Mouse (Mus musculus): ENCODE results near the gene Olfr1475. TPM values are rescaled to one million over a fixed set of nuclear protein-coding genes. Genes with fewer than 3 reads are reported as not detected.

Olfr1475 gene
- not detected in 2 replicates for polyA plus RNA-seq (2021; fragmentation: Nextera tagmentation)
- long read RNA-seq, experiment 1 = 0 reads
- long read RNA-seq, experiment 2 = 0 reads

GRCm38 (mm10) chr19:13480096-13480495 is at the start of gene Olfr1475:
Gene Olfr1475 (minus strand): TSS chr19:13480196.

DNA sequence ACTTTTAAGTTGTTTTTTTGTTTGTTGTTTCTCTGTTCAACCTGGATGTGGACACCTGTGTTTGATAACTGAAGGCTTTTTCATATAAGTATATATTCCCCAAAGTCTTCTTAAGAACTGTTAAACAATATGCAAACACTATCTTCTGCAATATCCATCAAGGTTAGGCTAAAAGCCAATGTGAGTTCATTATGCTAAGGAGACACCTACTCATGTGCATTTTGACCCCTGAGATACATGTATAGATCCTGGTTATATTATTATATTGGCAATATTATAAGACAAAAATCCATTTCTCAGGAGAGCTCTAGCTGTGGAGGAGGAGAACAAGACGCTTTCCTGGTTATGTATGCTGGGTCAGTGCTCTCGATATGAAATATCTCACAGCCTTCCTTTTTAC is 47.6 kb upstream of the Olfr1475 start, which contains the start of gene Olfr1480:
Gene Olfr1480 (plus strand): TSS at position 301 of the 400 bp plus-strand sequence.

GRCm38 (mm10) chr19:13500246-13500645 is 20.2 kb upstream of the Olfr1475 start, which contains the start of gene Olfr1477:
Gene Olfr1477 (plus strand): TSS chr19:13500546.

GRCm38 (mm10) chr19:13469265-13469664 is 10.7 kb downstream of the Olfr1475 start, which contains the start of gene Olfr1474:
Gene Olfr1474 (plus strand): TSS chr19:13469565.

GRCm38 (mm10) chr19:13455986-13456385 is 24.0 kb downstream of the Olfr1475 start, which contains the start of gene Olfr1472:
Gene Olfr1472 (minus strand): TSS chr19:13456086.

GRCm38 (mm10) chr19:13443109-13443508 is 36.9 kb downstream of the Olfr1475 start, which contains the start of gene Olfr1471:
Gene Olfr1471 (plus strand): TSS chr19:13443409.

Other genes starting within 250 kb of the Olfr1475 start
- not detected in 2 replicates for gene Olfr1463, start 248.9 kb downstream of the Olfr1475 start, polyA plus RNA-seq (2021; fragmentation: Nextera tagmentation)
- gene Olfr1465, start 164.7 kb downstream of the Olfr1475 start, polyA plus RNA-seq (2021; fragmentation: Nextera tagmentation) = not detected in 2 replicates
- gene Olfr1466, start 141.3 kb downstream of the Olfr1475 start, polyA plus RNA-seq (2021; fragmentation: Nextera tagmentation) = not detected in 2 replicates
- not detected in 2 replicates for gene Olfr1467, start 118.0 kb downstream of the Olfr1475 start, polyA plus RNA-seq (2021; fragmentation: Nextera tagmentation)
- not detected in 2 replicates for gene Olfr1469, start 72.3 kb downstream of the Olfr1475 start, polyA plus RNA-seq (2021; fragmentation: Nextera tagmentation)
- not detected in 2 replicates for gene Olfr1471, start 36.8 kb downstream of the Olfr1475 start, polyA plus RNA-seq (2021; fragmentation: Nextera tagmentation)
- not detected in 2 replicates for gene Olfr1472, start 24.1 kb downstream of the Olfr1475 start, polyA plus RNA-seq (2021; fragmentation: Nextera tagmentation)
- gene Olfr1474, start 10.6 kb downstream of the Olfr1475 start, polyA plus RNA-seq (2021; fragmentation: Nextera tagmentation) = not detected in 2 replicates
- not detected in 2 replicates for gene Olfr1477, start 20.4 kb upstream of the Olfr1475 start, polyA plus RNA-seq (2021; fragmentation: Nextera tagmentation)
- not detected in 2 replicates for gene Olfr1480, start 47.7 kb upstream of the Olfr1475 start, polyA plus RNA-seq (2021; fragmentation: Nextera tagmentation)
- not detected in 2 replicates for gene Olfr1484, start 103.3 kb upstream of the Olfr1475 start, polyA plus RNA-seq (2021; fragmentation: Nextera tagmentation)
- not detected in 2 replicates for gene Olfr1487, start 137.2 kb upstream of the Olfr1475 start, polyA plus RNA-seq (2021; fragmentation: Nextera tagmentation)
- not detected in 2 replicates for gene Olfr1489, start 151.4 kb upstream of the Olfr1475 start, polyA plus RNA-seq (2021; fragmentation: Nextera tagmentation)
- not detected in 2 replicates for gene Olfr1490, start 170.9 kb upstream of the Olfr1475 start, polyA plus RNA-seq (2021; fragmentation: Nextera tagmentation)
- not detected in 2 replicates for gene Olfr1491, start 217.1 kb upstream of the Olfr1475 start, polyA plus RNA-seq (2021; fragmentation: Nextera tagmentation)
- gene Olfr1493-ps1, start 243.1 kb upstream of the Olfr1475 start, polyA plus RNA-seq (2021; fragmentation: Nextera tagmentation) = not detected in 2 replicates

Measured in layer of hippocampus, adult 6 months (tissue).